Mouse (Mus musculus) urinary bladder, postnatal 4 days (tissue): ENCODE measurements at regions not wholly inside any gene's neighbourhood (a gene's known extent, or its start where the extent isn't known, plus 50 kb on each side); places are given as distances from the start of the nearest gene placed in this dataset.
A peak's percentile ranks its signal among the peaks of the same experiment; 100 is the strongest.

ENCODE experiments used
- DNase-seq, 2 experiments: peaks; one replicate each; pipeline ENCODE4 v3.0.0; 2021 to 2022; ENCODE audit warnings: low spot score in 2 of 2

DNA sequence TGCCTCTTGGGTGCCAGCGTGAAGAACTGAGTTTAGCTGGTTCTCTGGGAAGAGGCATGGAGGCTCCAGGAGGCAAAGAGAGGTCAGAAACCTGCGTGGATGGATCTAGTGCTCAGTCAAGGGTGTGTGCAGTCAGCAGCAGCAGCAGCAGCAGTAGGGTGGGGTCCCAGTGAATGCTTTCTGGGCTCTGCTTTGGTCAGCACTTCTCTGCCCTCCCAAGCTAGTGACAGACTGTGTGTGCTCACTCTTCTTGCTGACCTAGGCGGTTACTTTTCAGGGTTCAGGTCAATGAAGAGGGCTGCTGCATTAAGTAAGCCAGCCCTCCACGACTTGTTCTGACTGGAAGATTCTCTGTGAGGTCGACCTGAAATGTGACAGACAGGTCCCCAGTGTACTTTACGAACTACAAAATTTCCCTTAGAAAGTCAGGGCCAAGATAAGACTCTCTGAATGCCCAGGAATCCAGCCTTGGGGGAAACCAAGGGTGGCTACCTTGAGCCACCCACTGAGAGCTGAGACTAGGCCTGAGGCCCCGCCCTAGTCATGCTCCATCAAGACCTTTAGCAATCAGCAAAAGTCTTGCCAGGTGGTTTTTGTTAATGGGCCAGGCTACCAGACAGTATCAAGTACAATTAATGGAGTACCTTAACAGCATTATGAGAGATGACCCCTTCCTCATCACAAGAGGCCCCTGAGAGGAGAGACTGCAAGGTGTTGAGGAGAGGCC, 114.9 kb upstream of the Lemd2 start:
- DNase-seq: no peak

DNA sequence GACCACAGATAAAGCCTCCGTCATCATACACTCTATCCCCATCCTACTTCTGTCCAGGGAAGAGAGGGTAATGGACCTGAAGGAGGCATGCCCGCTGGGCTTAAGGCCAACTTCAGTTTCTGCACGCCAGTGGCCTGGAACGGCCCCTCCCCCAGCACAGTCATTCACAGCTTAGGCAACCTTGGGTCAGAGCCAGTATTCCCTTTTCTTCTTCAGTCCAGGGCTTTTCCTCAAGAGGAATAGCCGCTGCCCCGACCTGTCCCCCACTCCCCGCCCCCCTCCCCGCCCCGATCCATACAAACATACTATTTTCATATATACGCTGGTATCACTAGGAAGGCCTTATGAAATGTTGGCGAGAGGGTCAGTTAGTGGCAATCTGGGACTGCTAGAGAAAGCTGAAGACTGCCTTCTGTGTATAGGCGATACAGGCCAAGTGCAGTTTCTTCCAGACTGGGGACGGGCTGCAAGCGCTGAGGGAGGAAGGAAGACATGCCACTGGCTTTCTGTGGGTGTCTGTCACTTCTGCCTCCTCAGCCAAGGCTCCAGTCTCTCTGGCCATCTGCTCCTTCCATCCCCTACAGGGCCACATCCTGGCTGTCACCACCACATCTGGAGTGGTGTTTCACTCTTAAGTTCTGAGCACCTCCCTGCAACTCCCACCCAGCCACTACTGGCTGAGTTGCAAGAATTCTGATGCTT, 113.5 kb upstream of the Lemd2 start:
- DNase-seq: peak in 1 of 2 experiments; percentile 86

DNA sequence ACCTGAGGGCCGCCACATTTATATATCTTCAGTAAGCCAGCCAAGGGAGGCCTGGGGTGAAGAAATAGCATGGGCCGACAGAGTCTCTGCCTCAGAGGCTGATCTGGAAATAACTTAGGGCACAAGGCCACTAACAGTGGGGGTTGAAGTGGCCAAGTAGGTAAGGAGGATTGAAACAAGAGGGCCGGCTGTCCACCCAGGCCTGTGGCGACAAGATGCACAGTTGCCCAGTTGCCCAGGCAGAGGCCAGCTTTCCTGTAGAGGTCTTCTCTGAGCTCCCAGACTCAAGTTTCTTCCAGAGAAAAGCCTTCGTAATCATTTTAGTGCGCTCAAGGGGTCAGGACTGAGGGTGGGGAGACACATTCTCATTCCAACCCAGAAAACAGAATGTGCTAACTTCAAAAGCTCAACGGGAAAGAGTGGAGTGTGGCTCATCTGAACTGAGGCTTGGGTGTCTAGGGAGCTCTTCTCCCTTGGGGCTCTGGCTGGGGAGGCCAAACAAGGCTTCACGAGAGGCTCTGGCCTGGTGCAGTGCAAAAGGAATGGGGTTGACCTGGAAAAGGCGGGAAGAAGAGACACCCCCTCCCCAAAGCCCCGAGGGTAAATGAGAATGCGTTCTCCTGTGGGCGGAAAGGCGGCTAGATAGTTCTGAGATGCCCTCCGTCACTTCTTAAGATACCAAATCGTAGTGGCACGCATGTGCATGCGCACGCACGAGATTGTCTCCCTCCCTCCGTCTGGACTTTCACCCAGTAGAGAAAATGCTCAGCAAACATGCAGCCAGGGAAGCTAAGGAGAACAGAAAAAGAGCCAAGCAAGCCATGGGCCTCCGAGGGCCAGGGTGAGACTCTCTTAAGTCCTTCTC, 112.7 kb upstream of the Lemd2 start:
- DNase-seq: no peak

DNA sequence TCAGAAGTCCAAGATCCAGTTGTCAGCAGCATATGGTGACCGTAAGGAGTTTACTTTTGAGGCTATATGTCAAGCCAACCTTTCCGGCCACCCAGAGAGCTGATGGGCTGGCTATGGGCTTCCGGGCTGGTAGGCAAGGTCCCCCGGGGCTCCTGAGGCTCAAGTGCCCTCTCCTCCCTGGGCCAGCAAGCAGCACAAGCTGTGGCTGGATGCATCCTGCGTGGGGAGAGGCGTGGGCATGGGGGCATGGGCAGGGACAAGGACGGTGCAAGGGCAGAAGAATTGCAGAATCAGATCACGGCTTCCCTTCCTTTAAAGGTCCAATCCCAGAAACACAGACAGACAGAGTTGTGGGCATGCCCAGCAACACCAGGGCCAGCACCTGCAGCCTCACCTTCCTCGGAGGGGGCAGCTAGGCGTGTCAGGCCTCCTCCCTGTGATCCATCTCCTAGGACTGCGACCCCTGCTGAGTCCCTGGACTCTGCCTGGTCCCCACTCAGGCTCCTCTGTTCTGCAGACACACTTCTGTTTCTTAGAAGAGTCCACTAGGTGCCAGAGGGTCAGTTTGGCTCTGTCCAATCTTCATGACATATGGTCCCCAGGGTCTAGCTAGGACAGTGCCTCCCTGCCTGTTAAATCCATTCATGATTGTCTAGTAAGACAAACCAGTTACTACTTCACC, 111.8 kb upstream of the Lemd2 start:
- no peak for DNase-seq

DNA sequence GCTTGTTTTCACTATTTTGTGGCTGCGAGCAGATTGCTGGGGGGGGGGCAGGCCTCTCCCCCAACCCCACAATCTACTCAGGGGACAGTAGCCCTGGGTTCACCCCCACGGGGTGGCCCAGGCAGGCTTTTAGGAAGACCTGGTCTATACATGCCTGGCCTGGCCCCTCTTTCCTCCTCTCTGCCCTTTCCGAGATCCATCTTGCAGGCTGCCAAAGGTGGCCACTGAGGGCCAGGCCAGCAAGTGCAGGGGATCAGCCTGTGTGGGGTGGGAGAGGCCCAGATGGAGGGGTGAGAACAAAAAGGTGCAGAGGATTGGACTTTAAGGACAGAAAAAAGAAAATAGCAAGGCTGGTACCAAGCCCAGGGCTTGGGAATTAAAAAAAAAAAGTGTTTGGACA, 111.2 kb upstream of the Lemd2 start:
- no peak for DNase-seq

DNA sequence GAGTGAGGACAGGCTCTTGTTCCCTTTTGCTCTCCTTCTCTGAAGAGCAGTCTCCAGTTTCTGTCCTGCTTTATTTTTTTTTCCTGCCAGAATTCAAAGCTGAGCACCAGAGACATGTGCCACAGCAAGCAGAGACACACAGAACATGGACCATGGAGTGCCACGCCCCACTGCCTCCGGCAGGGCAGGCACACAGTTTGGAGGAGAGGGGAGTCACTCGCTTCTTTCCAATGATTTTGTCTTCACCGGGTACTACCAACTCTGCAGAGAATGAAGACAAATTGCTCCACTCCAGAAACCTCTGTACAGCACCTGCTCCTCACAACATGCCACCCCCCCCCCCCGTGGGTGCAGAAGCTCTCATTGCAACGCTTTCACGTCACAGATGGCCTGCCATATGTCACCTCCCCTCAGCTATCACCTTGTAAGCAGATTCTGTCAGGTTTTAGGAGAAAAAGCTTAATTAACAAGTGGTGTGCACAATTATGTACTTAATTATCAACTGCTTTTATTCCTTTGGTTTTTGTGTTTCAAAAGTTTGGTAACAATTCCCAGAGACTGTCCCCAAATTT, 110.6 kb upstream of the Lemd2 start:
- no peak for DNase-seq

DNA sequence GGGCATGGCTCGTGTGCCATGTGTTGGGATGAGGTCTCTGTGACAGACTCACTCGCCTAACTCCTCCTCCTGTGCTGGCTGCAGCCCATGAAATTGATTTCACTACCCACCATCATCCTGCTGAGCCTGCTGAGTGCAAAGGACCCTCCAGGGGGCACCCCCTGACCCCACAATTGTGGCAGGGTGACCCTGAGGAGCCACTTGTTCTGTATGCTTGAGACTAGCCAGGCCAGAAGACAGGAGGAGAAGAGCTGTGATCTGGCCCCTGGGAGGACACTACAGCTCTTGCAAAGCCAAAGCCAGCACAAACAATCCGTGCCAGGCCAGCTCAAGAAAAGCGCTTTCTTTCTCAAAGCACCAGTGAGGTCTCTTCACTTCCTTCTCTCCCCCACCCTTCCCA, 104.7 kb upstream of the Lemd2 start:
- no peak for DNase-seq

DNA sequence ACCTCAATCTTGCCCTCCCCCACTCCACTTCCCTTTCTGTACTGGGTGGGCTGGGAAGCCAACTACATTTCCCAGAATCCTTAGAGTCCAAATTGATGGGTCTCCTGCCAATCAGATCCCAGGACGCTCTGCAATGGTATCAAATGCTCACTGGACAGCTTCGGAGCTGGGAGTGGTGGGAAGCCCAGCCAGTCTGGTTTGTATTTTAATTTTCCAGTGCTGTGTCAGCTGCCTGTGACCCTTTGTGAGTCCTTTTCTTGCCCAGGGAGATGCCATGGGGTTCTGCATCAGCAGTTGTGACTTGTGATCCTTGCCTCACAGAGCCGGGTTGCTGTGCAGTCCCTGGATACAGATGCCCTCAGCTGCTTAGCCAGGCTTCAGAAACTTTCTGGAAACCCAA, 100.6 kb upstream of the Lemd2 start:
- DNase-seq: no peak

DNA sequence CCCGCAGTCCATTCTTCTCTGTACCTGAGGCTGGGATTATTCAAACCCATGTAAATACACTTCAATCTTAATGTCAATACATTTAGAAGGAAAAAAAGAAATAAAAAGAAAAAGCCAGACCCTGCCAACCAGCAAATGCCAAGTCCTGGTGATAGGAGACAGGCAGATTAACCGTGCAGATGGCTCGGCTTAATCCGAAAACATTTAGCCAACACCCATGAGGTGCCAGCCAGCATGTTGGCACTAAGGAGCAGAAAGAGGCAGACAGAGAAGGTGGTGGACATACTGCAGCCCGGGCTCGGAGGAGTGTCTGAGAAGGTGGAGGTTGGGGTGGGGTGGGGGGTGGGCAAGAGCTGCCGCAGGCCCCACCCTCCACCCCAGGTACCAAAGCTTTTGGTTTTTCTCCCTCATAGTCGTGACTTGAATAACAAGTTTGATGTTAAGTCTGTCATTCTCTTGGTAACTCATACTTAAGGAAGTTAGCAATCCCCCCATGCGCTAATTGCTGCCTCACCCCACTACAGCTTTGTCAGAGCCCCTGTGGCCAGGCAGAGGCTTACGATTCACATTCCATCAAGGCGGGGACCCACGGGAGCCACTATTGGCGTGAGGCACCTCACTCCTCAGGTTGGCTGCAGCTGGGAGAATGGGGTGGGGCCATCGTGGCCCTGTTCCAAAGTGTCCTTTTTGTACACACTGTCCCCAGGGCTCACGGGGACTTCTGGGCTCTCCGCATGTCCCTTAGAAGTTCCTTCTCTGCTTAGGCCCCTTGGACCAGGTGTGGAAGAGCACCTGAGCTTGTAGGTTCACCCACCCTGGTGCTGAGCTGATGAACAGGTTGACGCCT, 99.6 kb upstream of the Lemd2 start:
- no peak for DNase-seq

DNA sequence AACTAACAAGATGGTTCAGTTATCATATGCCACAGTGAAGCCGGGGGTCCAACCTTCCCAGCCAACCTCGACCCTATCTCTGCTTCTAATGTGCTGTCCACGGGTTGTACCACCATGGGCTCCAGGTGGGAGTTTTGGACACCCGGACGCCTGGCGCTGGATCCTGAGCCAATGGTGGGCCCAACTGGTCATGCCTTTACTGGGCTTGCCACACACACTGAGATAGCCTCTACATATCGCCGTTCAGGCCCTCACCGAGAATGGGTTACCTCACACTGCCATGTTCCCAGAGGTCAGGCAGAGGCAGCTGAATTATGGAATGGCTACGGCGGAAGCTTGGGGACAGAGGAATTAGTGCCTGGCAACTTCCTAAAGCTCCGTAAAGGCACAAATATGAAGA, 98.8 kb upstream of the Lemd2 start:
- no peak for DNase-seq

DNA sequence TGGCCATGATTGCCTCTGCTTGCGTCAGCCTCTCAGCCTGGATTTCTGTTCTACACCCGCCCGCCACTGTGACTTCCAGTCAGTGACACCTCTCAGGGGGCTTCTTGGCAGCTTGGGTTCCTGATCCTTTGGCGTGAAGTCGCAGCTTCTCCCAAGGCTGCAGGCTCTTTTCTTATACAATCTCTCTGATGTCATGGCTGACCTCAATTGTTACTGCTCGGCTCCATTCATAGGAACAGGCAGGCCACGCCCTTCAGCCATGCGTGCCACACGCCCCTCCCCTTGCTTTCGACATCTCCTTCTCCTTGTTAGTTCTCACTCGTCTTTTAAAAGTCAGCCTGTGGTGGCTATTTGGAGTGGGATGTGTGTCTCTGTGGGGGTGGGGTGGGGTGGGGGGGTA, 97.1 kb upstream of the Lemd2 start:
- DNase-seq: no peak

DNA sequence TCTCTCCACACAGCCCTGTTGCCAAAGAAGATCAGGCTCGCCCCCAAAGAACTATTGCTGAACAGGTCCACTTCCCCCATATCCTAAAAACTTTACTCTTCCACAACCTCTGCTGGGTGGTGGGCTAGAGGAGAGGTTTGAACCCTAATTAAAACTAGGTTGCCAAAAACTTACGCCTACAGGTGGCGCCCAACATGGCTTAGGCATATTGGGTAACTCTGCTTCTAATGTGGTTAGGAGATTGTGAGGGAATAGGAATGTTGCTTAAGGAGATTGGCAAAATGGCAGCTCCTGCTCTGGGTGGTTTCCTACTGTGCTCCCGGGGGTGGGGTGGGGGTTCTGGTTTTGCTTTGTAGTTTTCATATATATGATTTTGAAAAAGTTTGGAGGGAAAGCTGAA, 95.0 kb upstream of the Lemd2 start:
- DNase-seq: peak in 1 of 2 experiments; percentile 67

DNA sequence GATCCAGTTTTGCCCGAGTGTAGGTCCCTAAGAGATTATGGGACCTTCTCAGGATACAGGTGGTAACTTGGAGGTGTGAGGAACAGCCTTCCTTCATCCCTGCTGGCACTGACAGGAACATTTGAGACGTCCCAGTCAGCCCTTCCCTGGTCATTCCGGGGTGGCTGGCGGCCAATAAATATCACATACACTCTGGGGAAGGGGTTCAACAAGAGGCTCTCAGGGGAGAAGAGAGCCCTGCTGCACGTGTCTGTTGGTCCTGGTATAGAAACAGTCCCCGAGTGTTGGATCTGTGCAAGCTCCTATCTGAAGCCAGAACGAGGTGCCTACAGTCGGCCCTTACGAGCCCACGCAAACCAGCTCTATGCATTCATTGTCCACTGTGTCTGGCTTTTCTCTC, 94.1 kb upstream of the Lemd2 start:
- peak in 1 of 2 experiments; percentile 62 for DNase-seq

DNA sequence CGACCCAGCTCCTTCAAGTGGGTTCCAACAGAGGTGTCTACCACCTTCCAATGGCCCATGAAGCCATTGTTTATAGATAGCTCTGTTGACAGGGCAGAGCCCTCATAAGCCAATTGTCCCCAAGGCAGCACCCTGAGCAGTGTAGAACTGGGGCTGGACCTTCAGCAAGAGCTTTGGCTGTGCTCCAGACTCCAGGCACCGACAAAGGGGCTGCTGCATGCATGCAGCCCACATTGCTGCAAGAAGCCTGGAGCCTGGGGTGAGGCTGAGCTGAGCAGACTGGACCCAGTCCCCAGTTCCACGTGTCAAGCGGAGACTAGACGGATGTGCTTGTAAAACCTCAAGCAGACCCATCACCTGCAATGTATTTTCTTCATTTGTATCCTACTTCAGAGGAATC, 91.9 kb upstream of the Lemd2 start:
- DNase-seq: peak in 1 of 2 experiments; percentile 67

DNA sequence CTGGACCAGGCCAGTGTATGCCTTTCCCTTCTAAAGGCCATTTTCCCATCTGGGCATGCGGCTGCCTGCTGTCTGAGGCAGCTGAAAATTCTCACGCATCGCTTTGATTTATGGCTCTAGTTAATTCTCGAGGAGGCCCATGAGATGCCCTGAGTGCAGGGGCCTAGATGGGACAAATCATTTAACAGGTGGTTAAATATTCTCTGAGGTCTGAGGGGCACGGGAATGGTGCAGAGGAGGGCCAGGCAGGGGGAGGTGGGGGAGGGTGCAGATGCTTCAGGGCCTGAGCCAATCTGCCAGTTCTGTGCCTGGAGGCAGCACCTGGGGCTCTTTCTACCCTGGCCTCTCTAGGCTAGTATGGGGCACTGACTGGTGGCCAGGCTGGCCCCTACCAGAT, 89.9 kb upstream of the Lemd2 start:
- DNase-seq: no peak

DNA sequence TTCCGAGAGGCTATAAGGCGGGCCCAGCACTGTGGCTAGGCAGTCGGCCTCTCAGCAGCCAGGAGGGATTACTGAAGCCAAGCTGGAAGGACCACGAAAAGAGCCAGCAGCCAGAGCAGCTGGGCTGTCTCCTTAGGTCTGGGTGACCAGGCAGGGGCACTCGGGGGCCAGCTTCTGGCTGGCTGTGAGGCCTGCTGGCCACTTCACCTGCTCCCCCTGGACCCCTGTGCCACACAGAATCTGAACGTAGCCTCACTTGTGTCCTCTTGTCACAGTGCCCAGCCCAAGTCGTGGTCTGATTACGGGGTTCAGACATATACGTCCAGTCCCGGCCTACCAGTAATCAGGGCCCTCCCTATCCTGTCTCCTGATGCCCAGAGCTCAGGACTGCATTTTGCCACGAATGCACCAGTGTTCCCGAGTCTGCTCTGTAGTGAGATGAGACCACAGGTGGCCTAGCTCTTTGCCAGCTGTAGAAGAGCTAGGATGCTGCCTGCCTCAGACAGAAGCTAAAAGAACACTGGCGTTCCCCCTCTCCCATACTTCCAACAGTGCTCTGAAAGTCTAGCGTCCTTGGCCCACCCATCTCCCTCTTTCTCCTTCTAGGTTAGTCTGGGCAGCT, 89.4 kb upstream of the Lemd2 start:
- peak in 1 of 2 experiments; percentile 67 for DNase-seq

DNA sequence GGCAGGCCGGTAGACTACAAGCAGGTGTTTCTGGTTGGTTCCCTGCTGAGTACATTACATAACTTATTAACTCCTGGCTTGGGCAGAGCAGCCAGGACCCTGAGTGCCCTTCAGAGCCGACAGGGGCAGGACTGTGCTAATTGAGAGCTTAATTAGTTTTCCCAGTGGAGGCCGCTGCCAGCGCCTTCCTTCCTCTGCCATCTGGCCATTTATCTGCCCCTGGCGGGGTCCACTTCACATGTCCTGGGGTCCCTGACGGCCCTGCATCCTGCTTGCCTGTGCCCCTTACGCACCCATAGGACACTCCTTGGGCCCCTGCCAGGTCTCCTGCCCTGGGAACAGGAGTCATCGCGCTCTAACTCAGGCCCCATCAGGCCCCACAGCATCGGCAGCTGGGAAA, 87.4 kb upstream of the Lemd2 start:
- peak in 1 of 2 experiments; percentile 76 for DNase-seq

DNA sequence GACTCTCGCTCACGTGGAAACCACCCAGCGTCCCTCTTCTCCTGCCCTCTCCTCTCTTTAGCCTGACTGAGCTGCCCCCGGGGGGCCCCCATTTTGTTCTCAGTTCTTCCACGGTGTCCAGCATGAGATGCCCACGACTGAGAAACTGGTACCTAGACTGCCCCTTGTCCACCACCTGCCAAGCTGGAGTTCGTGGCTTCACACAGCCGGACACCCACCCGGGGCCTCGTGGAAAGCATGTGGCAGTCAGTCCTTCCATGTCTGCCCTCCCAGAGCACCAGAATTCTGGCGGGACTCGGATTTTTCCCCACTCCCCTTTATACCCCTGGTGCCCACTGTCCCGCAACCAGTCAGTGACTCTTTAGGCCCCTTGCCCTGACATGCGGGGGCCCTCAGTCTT, 86.9 kb upstream of the Lemd2 start:
- peak in 1 of 2 experiments; percentile 76 for DNase-seq

DNA sequence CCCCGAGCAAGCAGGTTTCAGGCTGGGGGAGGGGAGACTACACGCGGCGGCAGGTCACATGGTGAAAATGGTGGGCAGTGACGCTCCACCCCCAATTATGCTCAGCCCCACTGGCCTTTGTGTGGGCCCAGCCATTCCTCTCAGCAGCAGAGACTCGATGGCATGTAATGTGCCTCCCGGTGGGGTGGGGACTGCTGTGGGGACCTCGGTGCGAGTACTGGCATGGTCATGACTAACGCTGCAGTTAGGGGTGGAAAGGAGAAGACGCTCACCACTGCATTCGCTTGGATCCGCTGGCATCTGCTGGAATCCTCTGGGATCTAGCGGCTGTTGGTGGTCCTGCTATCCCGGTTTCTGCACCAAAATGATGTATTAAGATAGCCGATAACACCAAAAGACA, 86.0 kb upstream of the Lemd2 start:
- DNase-seq: peak in 1 of 2 experiments; percentile 65

DNA sequence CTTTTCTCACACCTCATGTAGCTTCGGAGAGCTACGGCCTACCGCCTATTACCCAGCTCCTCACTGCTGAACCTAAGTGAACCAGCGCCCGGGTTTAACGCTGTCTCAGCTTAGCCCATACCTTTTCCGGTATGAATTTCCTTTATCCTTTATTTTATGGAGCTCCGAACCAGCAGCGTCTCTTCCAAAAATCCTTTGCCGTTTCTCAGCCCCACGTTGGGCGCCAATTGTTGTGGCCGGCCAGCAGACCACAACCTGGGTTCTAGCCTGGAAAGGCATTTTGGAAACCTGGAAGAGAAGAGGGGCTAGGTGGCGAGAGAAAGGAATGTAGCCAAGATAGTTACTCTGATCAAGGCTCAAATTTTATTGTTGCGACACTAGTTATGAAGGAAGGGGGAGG, 85.5 kb upstream of the Lemd2 start:
- peak in 1 of 2 experiments; percentile 58 for DNase-seq
